Comparison of ENCODE assay signal across 10 mouse cellular contexts in the genomic region with DNA sequence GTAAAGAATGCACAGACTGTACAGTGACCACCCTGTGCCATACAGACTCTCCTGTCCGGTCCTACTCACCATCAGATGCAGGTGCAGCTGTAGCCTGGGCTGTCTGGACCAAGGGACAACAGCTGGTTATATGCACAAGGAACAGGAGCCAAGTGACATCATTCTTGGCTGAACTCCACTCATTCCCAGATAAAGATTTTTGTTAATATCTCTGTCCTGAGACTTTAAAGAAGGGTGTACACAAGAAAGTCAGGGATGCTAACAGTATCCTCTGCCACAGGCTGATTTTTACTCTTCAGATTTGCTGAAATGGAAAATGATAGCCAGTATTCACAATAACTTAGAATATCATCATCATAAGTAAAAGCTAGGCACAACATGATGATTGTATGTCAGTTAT.
DNase-seq lines count a peak whose midpoint lies in the region.
"Had no signal": no experiment of that assay in that cellular context is flagged by ENCODE, and none has a peak within 500 bp of the region (broad histone marks: within the 10 kb centered on the region; RNA-seq: fewer than 3 reads in every experiment).

Gene Olfr328 (minus strand): TSS at position 101 of the 400 bp plus-strand sequence.

- DNase-seq in cerebellum, postnatal 10 days, result peak; percentile 5 to 7
- DNase-seq in cerebellum, adult 9-10 months, result no peak
- DNase-seq in NIH3T3 (ENCODE audit: low read depth), result peak; percentile 2
- peak; percentile 6 for DNase-seq in skeletal muscle tissue, adult 2 months (ENCODE audit: low read depth, low spot score)
- no peak for DNase-seq in kidney, adult 9 months
- DNase-seq: adrenal gland, postnatal 14 days; cerebellum, adult 11-12 months; cerebellum, adult 2 months; cerebellum, adult 9-11 months; cerebellum, postnatal 25 days had no signal

Comparison
In these comparisons a context has a peak if more than half of its experiments do, and no peak if none do; other contexts are left out.
1. DNase-seq: peak in cerebellum, postnatal 10 days (2 of 2), NIH3T3 (single experiment) and skeletal muscle tissue, adult 2 months (single experiment); none in cerebellum, adult 9-10 months (single experiment) and kidney, adult 9 months (single experiment).